Mouse (Mus musculus) testis, adult 2 months (tissue): Measurements from ENCODE around the gene Rnf26. TPM values are rescaled to one million over a fixed set of nuclear protein-coding genes. Genes with fewer than 3 reads are reported as not detected.

Source experiments
- H3K27ac ChIP-seq: fragments of 200-500 bp; 2 replicates; pipeline ENCODE4 v1.5.1; 2012; ENCODE audit warnings: low read depth, low read length; ENCODE audit not compliant: control insufficient read depth, insufficient read depth
- H3K27me3 ChIP-seq: fragments of 200-500 bp; 2 replicates; pipeline ENCODE4 v1.6.1; 2012; ENCODE audit warnings: mild to moderate bottlenecking, low read length, moderate library complexity; ENCODE audit not compliant: control insufficient read depth, insufficient read depth
- H3K36me3 ChIP-seq: fragments of 200-500 bp; 2 replicates; pipeline ENCODE4 v1.6.1; 2012; ENCODE audit warnings: mild to moderate bottlenecking, low read length; ENCODE audit not compliant: control insufficient read depth, insufficient read depth
- H3K4me1 ChIP-seq: fragments of 200-500 bp; 2 replicates; pipeline ENCODE4 v1.6.1; 2012; ENCODE audit warnings: low read length; ENCODE audit not compliant: control insufficient read depth, insufficient read depth
- H3K4me3 ChIP-seq: fragments of 200-500 bp; 2 replicates; pipeline ENCODE4 v1.5.1; 2012; ENCODE audit warnings: low read depth, mild to moderate bottlenecking, low read length, moderate library complexity, mixed read lengths; ENCODE audit not compliant: control insufficient read depth
- CTCF ChIP-seq: fragments of 200-500 bp; IDR thresholded peaks from 2 replicates; pipeline ENCODE4 v1.5.1; 2012; ENCODE audit warnings: low read depth, mild to moderate bottlenecking, inconsistent platforms, low read length, moderate library complexity; ENCODE audit not compliant: control insufficient read depth, insufficient read depth, insufficient replicate concordance
- POLR2A ChIP-seq: fragments of 200-500 bp; IDR thresholded peaks from 2 replicates; pipeline ENCODE4 v1.6.1; 2012; ENCODE audit warnings: low read depth, mild to moderate bottlenecking, inconsistent platforms, low read length, moderate library complexity; ENCODE audit not compliant: control insufficient read depth
- polyA plus RNA-seq: library from polyadenylated mRNA; depleted of rRNA; stranded (reverse); fragments of >200 nt; gene quantifications from 2 replicates; pipeline ENCODE4 v1.2.3, GENCODE M21; 2012

Gene Rnf26
- polyA plus RNA-seq, 1 experiment: 37.5 TPM

GRCm38 (mm10) chr9:44083392-44084121 lies 29.8 kb downstream of the Rnf26 start:
- no peaks in the 10 kb centered on the region; the same call in none of the 2 replicates for H3K36me3 ChIP-seq
- H3K27ac ChIP-seq: peak overlapping the region; percentile 93
- H3K4me1 ChIP-seq: peaks cover 18% of the 10 kb centered on the region
- H3K4me3 ChIP-seq: peak overlapping the region; percentile 97
- H3K27me3 ChIP-seq: no peaks in the 10 kb centered on the region
- TF ChIP-seq CTCF: no peak

GRCm38 (mm10) chr9:44082266-44082665 lies 31.1 kb downstream of the Rnf26 start:
- TF ChIP-seq POLR2A: no peak
- TF ChIP-seq CTCF: no peak
- Histone ChIP-seq H3K27ac (no peak overlapping the region), H3K36me3 (no peaks in the 10 kb centered on the region; the same call in 1 of the 2 replicates), H3K4me3 (peak overlapping the region; percentile 97; the same call in 1 of the 2 replicates), H3K27me3 (no peaks in the 10 kb centered on the region), H3K4me1 (peaks cover 17% of the 10 kb centered on the region)

GRCm38 (mm10) chr9:44081581-44081980 lies 31.7 kb downstream of the Rnf26 start:
- no peak overlapping the region for H3K4me3 ChIP-seq
- TF ChIP-seq POLR2A (no peak), CTCF (no peak)
- no peaks in the 10 kb centered on the region; the same call in 1 of the 2 replicates for H3K36me3 ChIP-seq
- no peaks in the 10 kb centered on the region for H3K27me3 ChIP-seq
- peaks cover 17% of the 10 kb centered on the region for H3K4me1 ChIP-seq
- H3K27ac ChIP-seq: no peak overlapping the region

GRCm38 (mm10) chr9:44080953-44081352 lies 32.4 kb downstream of the Rnf26 start:
- Histone ChIP-seq H3K4me3 (peak overlapping the region; percentile 22), H3K36me3 (no peaks in the 10 kb centered on the region; the same call in 1 of the 2 replicates), H3K27me3 (no peaks in the 10 kb centered on the region), H3K4me1 (peaks cover 17% of the 10 kb centered on the region), H3K27ac (no peak overlapping the region)
- TF ChIP-seq POLR2A: no peak
- TF ChIP-seq CTCF: no peak

GRCm38 (mm10) chr9:44079997-44080780 lies 33.1 kb downstream of the Rnf26 start:
- Histone ChIP-seq H3K4me1 (peaks cover 11% of the 10 kb centered on the region), H3K36me3 (no peaks in the 10 kb centered on the region; the same call in 1 of the 2 replicates), H3K27me3 (no peaks in the 10 kb centered on the region), H3K27ac (0 out of 2 replicates have a peak overlapping the region, but pooled peaks have one; percentile 14), H3K4me3 (no peak overlapping the region)
- TF ChIP-seq POLR2A: no peak
- no peak for TF ChIP-seq CTCF

- H3K27ac ChIP-seq: no peak overlapping the region
- H3K4me3 ChIP-seq: no peak overlapping the region
- H3K4me1 ChIP-seq: peaks cover 11% of the 10 kb centered on the region
- no peak; the same call in 1 of the 2 replicates for TF ChIP-seq POLR2A
- TF ChIP-seq CTCF: no peak
- H3K27me3 ChIP-seq: no peaks in the 10 kb centered on the region
- H3K36me3 ChIP-seq: no peaks in the 10 kb centered on the region
Observed at GRCm38 (mm10) chr9:44078955-44079756, 34.2 kb downstream of the Rnf26 start.
